Mouse (Mus musculus) gastrocnemius, postnatal 14 days (tissue): ENCODE measurements at regions not wholly inside any gene's neighbourhood (a gene's known extent, or its start where the extent isn't known, plus 50 kb on each side); places are given as distances from the start of the nearest gene placed in this dataset.
"Not testable (repeated sequence)": the region's sequence is repeated elsewhere in the genome, so short reads cannot be mapped to it uniquely, and the experiment has no call there.

Source experiments
- DNase-seq: peaks from one replicate; pipeline ENCODE4 v3.0.0; 2021; ENCODE audit warnings: mixed read lengths
- intact Hi-C: fragments of 180-260 bp; cut with DNase I; formaldehyde crosslinking; loops from one replicate; pipeline ENCODE4 v1.15.1; 2025; ENCODE audit warnings: low total_unique reads

GRCm38 (mm10) chr16:65312947-65313346 is 207.3 kb upstream of the Htr1f start:
- intact Hi-C loops = no loop called here
- DNase-seq = no peak

GRCm38 (mm10) chr16:65315052-65315451 is 205.3 kb upstream of the Pou1f1 start:
- intact Hi-C loops = no loop called here
- DNase-seq = no peak

- DNase-seq = no peak
These were observed 187.9 kb upstream of the Pou1f1 start for GRCm38 (mm10) chr16:65332412-65332811.

GRCm38 (mm10) chr16:65339225-65339624 is 181.1 kb upstream of the Pou1f1 start:
- no peak for DNase-seq
- intact Hi-C loops = no loop called here

More at GRCm38 (mm10) chr16:65332412-65332811, 187.9 kb upstream of the Pou1f1 start:
- intact Hi-C loops = no loop called here

- intact Hi-C loops = no loop called here
- DNase-seq = no peak
These were observed 160.4 kb upstream of the Pou1f1 start for GRCm38 (mm10) chr16:65359881-65360280.

GRCm38 (mm10) chr16:65369271-65369670 is 151.0 kb upstream of the Pou1f1 start:
- DNase-seq = no peak
- intact Hi-C loops = no loop called here

GRCm38 (mm10) chr16:65370939-65371338 is 149.4 kb upstream of the Pou1f1 start:
- DNase-seq = no peak
- intact Hi-C loops = no loop called here

- no peak for DNase-seq
- intact Hi-C loops = no loop called here
These were observed 143.8 kb upstream of the Pou1f1 start for GRCm38 (mm10) chr16:65376553-65376952.

GRCm38 (mm10) chr16:65378276-65378675 is 142.0 kb upstream of the Pou1f1 start:
- DNase-seq = no peak
- intact Hi-C loops = no loop called here

GRCm38 (mm10) chr16:65379939-65380338 is 140.4 kb upstream of the Pou1f1 start:
- intact Hi-C loops = no loop called here
- no peak for DNase-seq

- no peak for DNase-seq
- intact Hi-C loops = no loop called here
These were observed 116.2 kb upstream of the Pou1f1 start for GRCm38 (mm10) chr16:65403926-65404648.

- DNase-seq = no peak
- intact Hi-C loops = no loop called here
These were observed 115.5 kb upstream of the Pou1f1 start for GRCm38 (mm10) chr16:65404816-65405215.

GRCm38 (mm10) chr16:65405824-65406556 is 114.3 kb upstream of the Pou1f1 start:
- no peak for DNase-seq
- intact Hi-C loops = no loop called here

GRCm38 (mm10) chr16:65432046-65432445 is 88.3 kb upstream of the Pou1f1 start:
- intact Hi-C loops, DNase-seq: not testable (repeated sequence)

GRCm38 (mm10) chr16:65436076-65436475 is 84.2 kb upstream of the Pou1f1 start:
- intact Hi-C loops = no loop called here
- DNase-seq = no peak

- DNase-seq = no peak
- intact Hi-C loops = no loop called here
These were observed 78.4 kb upstream of the Pou1f1 start for GRCm38 (mm10) chr16:65441954-65442353.

- intact Hi-C loops = no loop called here
These were observed 71.5 kb upstream of the Pou1f1 start for GRCm38 (mm10) chr16:65448810-65449209.

GRCm38 (mm10) chr16:65450706-65451105 is 69.6 kb upstream of the Pou1f1 start:
- intact Hi-C loops = no loop called here
- DNase-seq = no peak

More at GRCm38 (mm10) chr16:65448810-65449209, 71.5 kb upstream of the Pou1f1 start:
- DNase-seq = no peak

GRCm38 (mm10) chr16:65451885-65452284 is 68.4 kb upstream of the Pou1f1 start:
- no peak for DNase-seq
- intact Hi-C loops = no loop called here

GRCm38 (mm10) chr16:65456948-65457347 is 63.4 kb upstream of the Pou1f1 start:
- DNase-seq, intact Hi-C loops: not testable (repeated sequence)

GRCm38 (mm10) chr16:65458234-65458633 is 62.1 kb upstream of the Pou1f1 start:
- intact Hi-C loops = no loop called here
- DNase-seq = no peak
